Mouse (Mus musculus): ENCODE measurements at regions not wholly inside any gene's neighbourhood (a gene's known extent, or its start where the extent isn't known, plus 50 kb on each side); places are given as distances from the start of the nearest gene placed in this dataset.

DNA sequence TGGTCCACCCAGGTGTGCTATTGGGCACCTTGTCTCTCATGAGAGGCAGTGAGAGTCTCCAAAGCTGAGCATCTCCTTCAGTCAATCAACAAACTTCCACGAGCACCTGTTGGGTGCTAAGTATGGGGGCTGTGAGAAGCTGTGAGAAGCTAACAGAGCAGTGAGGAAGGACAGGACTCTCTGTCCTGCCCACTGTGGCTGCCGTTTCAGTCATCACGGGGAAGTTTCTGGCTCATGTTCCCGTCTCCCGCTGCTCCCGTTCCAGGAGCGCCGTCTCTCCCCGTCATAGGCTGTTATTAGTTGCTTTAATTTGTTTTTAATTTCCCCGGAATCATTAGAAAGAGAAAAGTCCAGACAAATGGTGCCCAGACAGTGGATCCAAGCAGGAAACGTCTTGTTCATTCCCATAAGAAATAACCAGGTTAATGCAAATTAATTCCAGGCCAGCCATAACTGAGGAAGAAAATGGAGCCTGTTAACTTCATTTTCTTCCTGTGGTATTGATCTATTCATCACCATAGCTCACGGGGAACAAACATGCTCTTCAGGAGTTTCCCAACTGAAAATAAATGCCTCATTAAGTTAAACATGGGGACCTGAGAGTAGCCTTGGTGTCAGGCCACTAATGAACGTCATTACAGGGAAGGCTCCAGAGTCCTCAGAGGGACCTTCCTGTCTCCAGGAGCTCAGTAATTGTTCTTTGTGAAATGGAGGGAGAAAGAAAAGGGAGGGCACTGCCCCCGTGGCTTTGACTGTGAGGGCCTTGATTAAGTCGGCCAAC is 70.3 kb downstream of the Matn1 start:
- H3K27ac ChIP-seq (replicated peaks), result 0 out of 2 replicates have a peak overlapping the region, but pooled peaks have one; percentile 28
- peaks cover 29% of the 10 kb centered on the region for H3K4me1 ChIP-seq (replicated peaks)
- no peak overlapping the region for H3K4me2 ChIP-seq
- no peaks in the 10 kb centered on the region for H3K36me3 ChIP-seq
- H3K4me3 ChIP-seq, result no peak overlapping the region
- H3K9me3 ChIP-seq, result peaks cover 3% of the 10 kb centered on the region; the same call in 1 of the 2 replicates
- peaks cover 9% of the 10 kb centered on the region; the same call in 1 of the 2 replicates for H3K27me3 ChIP-seq
- peak; percentile 62; the same call in 1 of the 2 replicates for ATAC-seq (ENCODE audit: low read depth)
- WGBS, result 51% methylated on average over 15 of the region's 15 CpGs
- no peak overlapping the region for H3K9ac ChIP-seq

DNA sequence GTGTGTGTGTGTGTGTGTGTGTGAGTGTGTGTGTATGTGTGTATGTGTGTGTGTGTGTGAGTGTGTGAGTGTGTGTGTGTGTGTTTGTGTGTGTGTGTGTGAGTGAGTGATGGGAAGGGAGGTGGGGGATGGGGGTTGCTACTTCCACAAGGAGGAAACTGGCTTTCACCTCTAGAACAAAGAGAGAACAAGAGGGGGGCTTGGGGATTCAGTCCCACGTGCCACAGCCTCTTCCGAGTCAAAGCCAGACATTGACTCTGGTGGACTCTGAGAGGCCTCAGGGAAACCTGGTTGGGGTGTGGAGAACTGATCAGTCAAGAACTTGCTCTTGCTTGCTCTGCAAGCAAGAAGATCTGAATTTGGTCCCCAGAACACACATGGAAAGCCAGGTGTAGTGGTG is 71.0 kb downstream of the Matn1 start:
- H3K4me3 ChIP-seq, result no peak overlapping the region
- H3K27ac ChIP-seq (replicated peaks), result peak overlapping the region; percentile 61
- no peak overlapping the region for H3K4me2 ChIP-seq
- WGBS, result 27% methylated on average over 2 of the region's 2 CpGs
- no peaks in the 10 kb centered on the region for H3K36me3 ChIP-seq
- peaks cover 3% of the 10 kb centered on the region; the same call in 1 of the 2 replicates for H3K9me3 ChIP-seq
- peaks cover 29% of the 10 kb centered on the region for H3K4me1 ChIP-seq (replicated peaks)
- no peak for ATAC-seq (ENCODE audit: low read depth)
- peaks cover 9% of the 10 kb centered on the region; the same call in 1 of the 2 replicates for H3K27me3 ChIP-seq
- H3K9ac ChIP-seq, result no peak overlapping the region

DNA sequence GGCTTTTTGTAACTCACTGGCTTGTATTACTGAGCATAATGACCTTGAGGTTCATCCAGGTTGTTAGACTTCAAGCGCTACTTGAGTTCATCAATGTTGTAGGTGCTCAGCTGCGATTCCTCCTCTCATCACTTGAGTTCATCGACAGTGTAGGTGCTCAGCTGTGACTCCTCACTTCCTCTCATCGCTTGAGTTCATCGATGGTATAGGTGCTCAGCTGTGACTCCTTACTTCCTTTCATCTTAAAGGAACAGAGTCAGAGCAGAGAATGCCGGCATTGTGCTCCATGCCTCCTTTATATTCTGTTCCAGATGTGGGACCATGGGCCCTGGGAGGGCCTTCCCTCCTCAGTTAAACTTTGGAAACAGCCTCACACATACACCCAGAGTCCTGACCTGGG is 79.4 kb downstream of the Matn1 start:
- Histone ChIP-seq H3K4me2 (no peak overlapping the region), H3K9me3 (0 out of 2 replicates have a peak, but pooled peaks cover 4% of the 10 kb centered on the region), H3K4me1 (replicated peaks) (0 out of 2 replicates have a peak, but pooled peaks cover 6% of the 10 kb centered on the region), H3K27ac (replicated peaks) (no peak overlapping the region), H3K9ac (no peak overlapping the region), H3K27me3 (no peaks in the 10 kb centered on the region), H3K4me3 (no peak overlapping the region), H3K36me3 (no peaks in the 10 kb centered on the region)
- 53% methylated on average over 6 of the region's 6 CpGs for WGBS
- no peak for ATAC-seq (ENCODE audit: low read depth)

DNA sequence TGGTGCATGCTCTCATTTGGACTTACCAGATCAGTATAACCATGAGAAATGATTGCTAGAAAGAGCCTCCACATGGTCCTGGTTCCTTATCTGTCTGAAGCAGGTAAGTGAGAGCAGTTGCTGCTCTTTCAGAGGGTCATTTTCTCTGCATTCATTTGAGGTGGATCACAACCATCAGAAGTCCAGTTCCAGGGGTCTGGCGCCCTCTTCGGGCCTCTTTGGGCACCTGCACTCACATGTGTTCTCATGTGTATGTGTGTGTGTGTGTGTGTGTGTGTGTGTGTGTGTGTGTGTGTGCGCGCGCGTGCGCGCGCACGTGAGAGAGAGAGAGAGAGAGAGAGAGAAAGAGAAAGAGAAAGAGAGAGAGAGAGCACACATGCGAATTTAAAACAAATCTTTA is 92.1 kb downstream of the Matn1 start:
- no peak overlapping the region for H3K4me3 ChIP-seq
- H3K27ac ChIP-seq (replicated peaks), result no peak overlapping the region
- no peaks in the 10 kb centered on the region for H3K9me3 ChIP-seq
- H3K4me1 ChIP-seq (replicated peaks), result peaks cover 17% of the 10 kb centered on the region
- 91% methylated on average over 11 of the region's 11 CpGs for WGBS
- no peak overlapping the region for H3K9ac ChIP-seq
- H3K36me3 ChIP-seq, result no peaks in the 10 kb centered on the region
- 0 out of 2 replicates have a peak, but pooled peaks cover 4% of the 10 kb centered on the region for H3K27me3 ChIP-seq
- no peak overlapping the region for H3K4me2 ChIP-seq
- ATAC-seq (ENCODE audit: low read depth), result no peak

DNA sequence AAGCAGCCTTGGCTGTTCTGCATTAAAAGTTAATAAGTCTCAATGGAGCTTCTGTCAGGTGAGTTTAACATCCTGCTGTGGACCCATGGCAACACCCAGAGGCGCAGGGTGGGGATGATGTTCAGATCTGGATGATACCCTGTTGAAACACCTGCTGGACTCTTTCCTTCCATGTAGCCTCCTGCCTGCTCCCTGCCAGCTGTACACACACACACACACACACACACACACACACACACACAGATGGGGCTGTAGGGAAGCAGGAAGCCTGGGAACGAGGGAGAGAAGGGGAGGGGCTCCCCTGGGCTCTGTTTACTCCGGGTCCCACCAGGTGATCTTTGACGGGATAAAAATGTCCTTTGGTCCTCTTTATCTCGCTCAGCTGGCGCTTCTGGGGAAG is 93.0 kb downstream of the Matn1 start:
- ATAC-seq (ENCODE audit: low read depth), result no peak
- H3K27me3 ChIP-seq, result 0 out of 2 replicates have a peak, but pooled peaks cover 4% of the 10 kb centered on the region
- no peaks in the 10 kb centered on the region for H3K9me3 ChIP-seq
- no peak overlapping the region for H3K9ac ChIP-seq
- H3K4me3 ChIP-seq, result no peak overlapping the region
- no peak overlapping the region for H3K4me2 ChIP-seq
- peaks cover 17% of the 10 kb centered on the region for H3K4me1 ChIP-seq (replicated peaks)
- 16% methylated on average over 6 of the region's 6 CpGs for WGBS
- no peak overlapping the region for H3K27ac ChIP-seq (replicated peaks)
- H3K36me3 ChIP-seq, result no peaks in the 10 kb centered on the region

DNA sequence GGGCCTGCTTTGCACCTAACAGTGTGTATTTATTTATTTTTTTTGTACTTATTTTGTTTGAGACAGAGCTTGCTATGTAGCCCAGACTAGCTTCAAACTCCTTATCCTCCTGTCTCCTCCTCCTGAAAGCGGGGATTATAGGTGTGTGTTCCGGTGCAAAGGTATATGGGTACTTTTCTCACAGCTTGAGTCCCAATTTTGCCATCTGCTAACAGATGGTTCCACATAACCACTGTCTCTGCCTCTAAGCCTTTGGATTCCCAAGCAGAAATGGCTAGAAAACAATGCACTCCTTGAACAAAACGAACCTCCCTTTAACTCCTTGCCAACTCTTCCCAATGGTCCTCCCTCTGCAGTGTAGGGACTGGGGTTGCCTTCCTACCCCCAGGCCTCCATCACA is 95.5 kb downstream of the Matn1 start:
- 74% methylated on average over 3 of the region's 3 CpGs for WGBS
- Histone ChIP-seq H3K27ac (replicated peaks) (no peak overlapping the region), H3K4me1 (replicated peaks) (peaks cover 17% of the 10 kb centered on the region), H3K27me3 (0 out of 2 replicates have a peak, but pooled peaks cover 4% of the 10 kb centered on the region), H3K9me3 (no peaks in the 10 kb centered on the region), H3K4me2 (no peak overlapping the region), H3K36me3 (no peaks in the 10 kb centered on the region), H3K9ac (no peak overlapping the region), H3K4me3 (no peak overlapping the region)
- ATAC-seq (ENCODE audit: low read depth), result no peak

DNA sequence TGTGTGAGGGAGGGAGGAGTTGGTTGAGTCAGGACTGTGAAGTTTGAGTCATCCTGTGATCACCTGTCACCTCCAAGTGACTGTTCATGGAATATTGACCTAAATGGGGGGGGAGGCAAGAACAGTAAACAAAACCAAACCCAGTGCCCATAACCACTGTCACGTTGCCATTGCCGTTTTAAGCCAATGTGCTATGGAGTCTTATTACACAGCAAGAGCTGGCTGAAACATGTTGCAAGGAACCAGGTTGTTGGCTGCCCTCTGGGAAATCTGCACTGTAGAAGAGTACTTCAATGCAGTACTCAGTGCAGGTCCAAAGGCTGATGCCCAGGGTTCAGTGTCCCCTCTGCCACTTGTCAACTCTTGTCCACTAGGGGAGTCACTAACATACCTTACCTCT is 97.0 kb downstream of the Matn1 start:
- Histone ChIP-seq H3K9me3 (no peaks in the 10 kb centered on the region), H3K9ac (no peak overlapping the region), H3K27ac (replicated peaks) (no peak overlapping the region), H3K4me3 (no peak overlapping the region), H3K4me2 (no peak overlapping the region), H3K36me3 (no peaks in the 10 kb centered on the region), H3K27me3 (no peaks in the 10 kb centered on the region), H3K4me1 (replicated peaks) (peaks cover 21% of the 10 kb centered on the region)
- ATAC-seq (ENCODE audit: low read depth), result no peak
- 76% methylated on average over 2 of the region's 2 CpGs for WGBS

- Histone ChIP-seq H3K27me3 (no peaks in the 10 kb centered on the region; the same call in 1 of the 2 replicates), H3K4me1 (replicated peaks) (peaks cover 19% of the 10 kb centered on the region), H3K4me3 (no peak overlapping the region), H3K9me3 (no peaks in the 10 kb centered on the region), H3K27ac (replicated peaks) (0 out of 2 replicates have a peak overlapping the region, but pooled peaks have one; percentile 28), H3K36me3 (no peaks in the 10 kb centered on the region), H3K4me2 (no peak overlapping the region), H3K9ac (no peak overlapping the region)
- WGBS, result 34% methylated on average over 8 of the region's 8 CpGs
- no peak for ATAC-seq (ENCODE audit: low read depth)
These were observed 101.9 kb downstream of the Matn1 start for GRCm38 (mm10) chr4:131046101-131046500.

GRCm38 (mm10) chr4:131046969-131047650 is 102.9 kb downstream of the Matn1 start:
- 63% methylated on average over 12 of the region's 12 CpGs for WGBS
- H3K27me3 ChIP-seq, result no peaks in the 10 kb centered on the region; the same call in 1 of the 2 replicates
- no peak overlapping the region for H3K27ac ChIP-seq (replicated peaks)
- no peak for ATAC-seq (ENCODE audit: low read depth)
- H3K9me3 ChIP-seq, result no peaks in the 10 kb centered on the region
- H3K4me3 ChIP-seq, result no peak overlapping the region
- peaks cover 19% of the 10 kb centered on the region for H3K4me1 ChIP-seq (replicated peaks)
- H3K36me3 ChIP-seq, result no peaks in the 10 kb centered on the region
- H3K4me2 ChIP-seq, result no peak overlapping the region
- H3K9ac ChIP-seq, result no peak overlapping the region

DNA sequence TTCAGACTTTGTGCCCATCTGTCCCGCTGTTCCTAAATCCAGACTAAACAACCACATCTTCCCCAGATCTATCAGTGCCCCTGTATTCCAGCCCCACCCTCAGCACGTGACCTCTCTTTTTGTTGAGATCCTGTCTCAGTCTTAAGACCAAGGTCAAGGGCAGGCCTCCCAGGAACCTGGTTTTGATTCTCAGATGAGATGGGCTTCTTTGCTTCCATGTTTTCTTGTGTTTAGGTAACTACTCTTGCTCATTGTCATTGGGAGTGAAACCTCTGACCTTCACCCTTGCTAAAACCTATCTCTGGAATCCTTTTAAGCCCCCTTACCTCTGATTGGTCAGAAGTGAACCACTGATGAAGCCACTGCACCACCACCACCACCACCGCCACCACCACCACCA is 112.1 kb downstream of the Matn1 start:
- no peak overlapping the region for H3K4me3 ChIP-seq
- no peaks in the 10 kb centered on the region for H3K27me3 ChIP-seq
- no peak overlapping the region for H3K9ac ChIP-seq
- no peaks in the 10 kb centered on the region for H3K36me3 ChIP-seq
- no peak for ATAC-seq (ENCODE audit: low read depth)
- no peak overlapping the region for H3K27ac ChIP-seq (replicated peaks)
- peaks cover 20% of the 10 kb centered on the region for H3K4me1 ChIP-seq (replicated peaks)
- H3K9me3 ChIP-seq, result peaks cover 6% of the 10 kb centered on the region; the same call in 1 of the 2 replicates
- H3K4me2 ChIP-seq, result no peak overlapping the region
- 96% methylated on average over 3 of the region's 3 CpGs for WGBS

DNA sequence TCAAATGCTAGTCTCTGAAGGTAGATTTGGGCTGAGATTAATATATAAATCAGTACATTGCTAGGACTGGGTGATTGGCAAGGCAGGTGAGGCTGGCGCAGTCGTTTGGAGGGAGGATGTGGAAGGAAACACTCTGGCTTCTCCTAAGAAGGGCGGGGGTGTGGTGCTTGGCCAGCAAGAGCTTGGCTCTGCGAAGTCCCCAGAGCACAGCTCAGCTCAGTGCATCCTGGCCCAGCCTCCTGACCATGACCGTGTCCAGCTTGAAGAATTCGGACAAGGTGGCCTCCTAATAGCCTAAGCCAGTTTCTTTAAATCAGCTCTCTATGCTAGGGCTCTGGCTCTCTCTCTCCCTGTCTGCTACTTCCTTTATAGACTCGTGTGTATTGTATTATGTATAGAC is 115.4 kb downstream of the Matn1 start:
- no peak overlapping the region for H3K9ac ChIP-seq
- 73% methylated on average over 7 of the region's 7 CpGs for WGBS

GRCm38 (mm10) chr4:131060191-131060680 is 116.1 kb downstream of the Matn1 start:
- H3K9me3 ChIP-seq, result no peaks in the 10 kb centered on the region
- H3K4me1 ChIP-seq (replicated peaks), result peaks cover 29% of the 10 kb centered on the region
- H3K9ac ChIP-seq, result no peak overlapping the region
- 40% methylated on average over 1 of the region's 1 CpGs for WGBS
- no peak overlapping the region for H3K4me2 ChIP-seq
- no peak overlapping the region for H3K27ac ChIP-seq (replicated peaks)
- H3K36me3 ChIP-seq, result no peaks in the 10 kb centered on the region
- H3K4me3 ChIP-seq, result no peak overlapping the region
- H3K27me3 ChIP-seq, result peaks cover 13% of the 10 kb centered on the region
- ATAC-seq (ENCODE audit: low read depth), result peak; percentile 51; the same call in 1 of the 2 replicates

More for the DNA sequence above, 115.4 kb downstream of the Matn1 start:
- H3K9me3 ChIP-seq, result no peaks in the 10 kb centered on the region
- no peaks in the 10 kb centered on the region for H3K36me3 ChIP-seq
- peaks cover 13% of the 10 kb centered on the region for H3K27me3 ChIP-seq
- peaks cover 29% of the 10 kb centered on the region for H3K4me1 ChIP-seq (replicated peaks)
- no peak overlapping the region for H3K4me2 ChIP-seq
- no peak overlapping the region for H3K27ac ChIP-seq (replicated peaks)
- no peak overlapping the region for H3K4me3 ChIP-seq
- ATAC-seq (ENCODE audit: low read depth), result no peak

All from neural tube, embryonic 13.5 days (tissue).